Mouse (Mus musculus) kidney, embryonic 14.5 days (tissue): ENCODE data around the gene Tcf21. TPM values are rescaled to one million over a fixed set of nuclear protein-coding genes. Genes with fewer than 3 reads are reported as not detected.

Experiments used
- polyA plus RNA-seq: library from polyadenylated mRNA; unstranded; fragments of >200 nt; fragmentation: Nextera tagmentation; extraction: Ambion mirVana; gene quantifications from 2 replicates; pipeline ENCODE4 v1.2.1, GENCODE M21; 2014

Gene Tcf21
- polyA plus RNA-seq, 1 experiment from 2014 or later = 331 TPM

Other genes starting within 250 kb of the Tcf21 start
- 0.97 and 2.2 TPM in 2 replicates for gene Slc2a12, start 175.2 kb downstream of the Tcf21 start, polyA plus RNA-seq
- gene Tbpl1, start 88.2 kb downstream of the Tcf21 start, polyA plus RNA-seq = 73.3 and 75.9 TPM in 2 replicates